Mouse (Mus musculus) CH12.LX (cell line): Measurements from ENCODE around the gene Smarca4. TPM values are rescaled to one million over a fixed set of nuclear protein-coding genes. Genes with fewer than 3 reads are reported as not detected.
A peak's percentile ranks its signal among the peaks of the same experiment; 100 is the strongest.

Source experiments
- DNase-seq: peaks from one replicate; pipeline ENCODE4 v3.0.0-alpha.2; 2013; ENCODE audit errors: extremely low read depth
- H3K27ac ChIP-seq: 2 replicates; pipeline ENCODE4 v1.5.1; 2012; ENCODE audit warnings: low read depth, mild to moderate bottlenecking, control low read depth, moderate library complexity; ENCODE audit not compliant: insufficient read depth
- H3K27me3 ChIP-seq: replicated peaks from 2 replicates; pipeline ENCODE3; 2012; ENCODE audit warnings: inconsistent platforms
- H3K36me3 ChIP-seq, 2 experiments: replicated peaks in 1 of 2; 2 replicates each; pipeline versions ENCODE3 to v1.6.1; 2012; ENCODE audit warnings: inconsistent platforms in 1 of 2, low read length in 1 of 2, mild to moderate bottlenecking in 1 of 2, mixed read lengths in 1 of 2, moderate library complexity in 1 of 2; ENCODE audit not compliant: control insufficient read depth in 1 of 2, insufficient read depth in 1 of 2
- H3K4me1 ChIP-seq, 2 experiments: 2 replicates each; pipeline ENCODE4 v1.6.1; 2012; ENCODE audit warnings: inconsistent platforms in 1 of 2, moderate library complexity in 1 of 2; ENCODE audit not compliant: insufficient read depth in 2 of 2, control insufficient read depth in 1 of 2
- H3K4me2 ChIP-seq: 2 replicates; pipeline ENCODE4 v1.6.1; 2012; ENCODE audit warnings: low read depth, mild to moderate bottlenecking, control low read depth; ENCODE audit not compliant: poor library complexity, insufficient read depth, severe bottlenecking
- H3K4me3 ChIP-seq, 3 experiments: fragments of 150-350 bp in 1 of 3; sonication (generic) in 1 of 3; replicated peaks in 1 of 3; 2 replicates each; pipeline versions ENCODE3 to v1.5.1; 2011 to 2012; ENCODE audit warnings: low read depth in 2 of 3, low read length in 2 of 3, mild to moderate bottlenecking in 2 of 3, moderate library complexity in 2 of 3, control low read depth in 1 of 3, improper control_type of control experiment in 1 of 3, inconsistent platforms in 1 of 3, mixed read lengths in 1 of 3; ENCODE audit not compliant: poor library complexity in 1 of 3
- H3K79me2 ChIP-seq: replicated peaks from 2 replicates; pipeline ENCODE4 v1.6.1; 2012; ENCODE audit warnings: mild to moderate bottlenecking, moderate library complexity; ENCODE audit not compliant: control insufficient read depth, poor library complexity, insufficient read depth, severe bottlenecking; ENCODE audit errors: extremely low read depth
- H3K9ac ChIP-seq: 2 replicates; pipeline ENCODE4 v1.6.1; 2012; ENCODE audit warnings: low read depth, mild to moderate bottlenecking, control low read depth, moderate library complexity; ENCODE audit not compliant: insufficient read depth
- H3K9me3 ChIP-seq: replicated peaks from 2 replicates; pipeline ENCODE3; 2012; ENCODE audit warnings: low read length, inconsistent platforms, mixed read lengths
- BHLHE40 ChIP-seq: IDR thresholded peaks from 2 replicates; pipeline ENCODE4 v1.6.1; 2011; ENCODE audit warnings: mild to moderate bottlenecking, low read depth, low read length, improper control_type of control experiment
- CTCF ChIP-seq, 2 experiments: IDR thresholded peaks in 1 of 2; conservative IDR thresholded peaks in 1 of 2; 2 replicates each; pipeline ENCODE4 v1.5.1; 2011 to 2012; ENCODE audit warnings: low read depth in 2 of 2, low read length in 2 of 2, improper control_type of control experiment in 1 of 2, inconsistent platforms in 1 of 2, mild to moderate bottlenecking in 1 of 2, moderate library complexity in 1 of 2
- E2F4 ChIP-seq: IDR thresholded peaks from 2 replicates; pipeline ENCODE4 v1.6.1; 2011; ENCODE audit warnings: low read depth, low read length, improper control_type of control experiment; ENCODE audit not compliant: insufficient replicate concordance
- ELF1 ChIP-seq: IDR thresholded peaks from 2 replicates; pipeline ENCODE4 v1.6.1; 2014; ENCODE audit warnings: low read depth, mild to moderate bottlenecking, inconsistent platforms, low read length, improper control_type of control experiment
- EP300 ChIP-seq: IDR thresholded peaks from 2 replicates; pipeline ENCODE4 v1.6.1; 2011; ENCODE audit warnings: low read length, improper control_type of control experiment
- ETS1 ChIP-seq: conservative IDR thresholded peaks from 2 replicates; pipeline ENCODE4 v1.6.1; 2012; ENCODE audit warnings: low read depth, mild to moderate bottlenecking, inconsistent platforms, low read length, improper control_type of control experiment, moderate library complexity
- HCFC1 ChIP-seq: IDR thresholded peaks from 2 replicates; pipeline ENCODE4 v1.6.1; 2012; ENCODE audit warnings: low read depth, mild to moderate bottlenecking, inconsistent platforms, low read length, improper control_type of control experiment
- KAT2A ChIP-seq: IDR thresholded peaks from 2 replicates; pipeline ENCODE4 v1.6.1; 2012; ENCODE audit warnings: low read length, improper control_type of control experiment, inconsistent platforms; ENCODE audit not compliant: insufficient replicate concordance
- MAFK ChIP-seq: IDR thresholded peaks from 2 replicates; pipeline ENCODE4 v1.6.1; 2011; ENCODE audit warnings: low read length, improper control_type of control experiment; ENCODE audit not compliant: insufficient replicate concordance
- MAX ChIP-seq: IDR thresholded peaks from 2 replicates; pipeline ENCODE4 v1.6.1; 2011; ENCODE audit warnings: low read length, improper control_type of control experiment
- MAZ ChIP-seq: IDR thresholded peaks from 2 replicates; pipeline ENCODE4 v1.6.1; 2012; ENCODE audit warnings: low read depth, mild to moderate bottlenecking, inconsistent platforms, low read length, improper control_type of control experiment, moderate library complexity
- MEF2A ChIP-seq: IDR thresholded peaks from 2 replicates; pipeline ENCODE4 v1.6.1; 2014; ENCODE audit warnings: low read depth, mild to moderate bottlenecking, inconsistent platforms, low read length, improper control_type of control experiment, borderline replicate concordance
- MXI1 ChIP-seq: IDR thresholded peaks from 2 replicates; pipeline ENCODE4 v1.6.1; 2011; ENCODE audit warnings: mild to moderate bottlenecking, low read depth, low read length, improper control_type of control experiment
- MYC ChIP-seq: IDR thresholded peaks from 2 replicates; pipeline ENCODE4 v1.6.1; 2011; ENCODE audit warnings: low read depth, mild to moderate bottlenecking, improper control_type of control experiment, low read length
- NELFE ChIP-seq: IDR thresholded peaks from 2 replicates; pipeline ENCODE4 v1.6.1; 2011; ENCODE audit warnings: low read depth, low read length, improper control_type of control experiment
- POLR2AphosphoS2 ChIP-seq: IDR thresholded peaks from 2 replicates; pipeline ENCODE4 v1.6.1; 2011; ENCODE audit warnings: low read depth, low read length, improper control_type of control experiment
- RAD21 ChIP-seq: IDR thresholded peaks from 2 replicates; pipeline ENCODE4 v1.6.1; 2011; ENCODE audit warnings: low read depth, mild to moderate bottlenecking, low read length, improper control_type of control experiment, moderate library complexity
- SMC3 ChIP-seq: IDR thresholded peaks from 2 replicates; pipeline ENCODE4 v1.6.1; 2011; ENCODE audit warnings: low read depth, low read length, improper control_type of control experiment
- TBP ChIP-seq: conservative IDR thresholded peaks from 2 replicates; pipeline ENCODE4 v1.6.1; 2011; ENCODE audit warnings: low read depth, low read length, improper control_type of control experiment
- TCF12 ChIP-seq: IDR thresholded peaks from 2 replicates; pipeline ENCODE4 v1.6.1; 2014; ENCODE audit warnings: low read depth, mild to moderate bottlenecking, inconsistent platforms, low read length, improper control_type of control experiment
- ZC3H11A ChIP-seq: IDR thresholded peaks from 2 replicates; pipeline ENCODE4 v1.6.1; 2012; ENCODE audit warnings: low read depth, mild to moderate bottlenecking, inconsistent platforms, low read length, improper control_type of control experiment
- ZKSCAN1 ChIP-seq: IDR thresholded peaks from 2 replicates; pipeline ENCODE4 v1.6.1; 2012; ENCODE audit warnings: low read depth, inconsistent platforms, low read length, improper control_type of control experiment, borderline replicate concordance
- ZMIZ1 ChIP-seq: IDR thresholded peaks from 2 replicates; pipeline ENCODE4 v1.6.1; 2012; ENCODE audit warnings: low read depth, mild to moderate bottlenecking, inconsistent platforms, low read length, improper control_type of control experiment
- ZNF384 ChIP-seq: IDR thresholded peaks from 2 replicates; pipeline ENCODE4 v1.6.1; 2012; ENCODE audit warnings: low read depth, low read length, improper control_type of control experiment, inconsistent platforms
- dilution Hi-C: fragments of 300-500 bp; cut with MboI; formaldehyde crosslinking; loops from 2 replicates; pipeline ENCODE4 v1.14.3; 2020; ENCODE audit warnings: low sequenced_read_pairs; ENCODE audit not compliant: extremely low pct_unique_long_range_greater_than_20kb, extremely low pct_ligation_motif_present
- in situ Hi-C: fragments of 300-500 bp; cut with MboI; formaldehyde crosslinking; loops from 3 replicates; pipeline ENCODE4 v1.14.3; 2019; ENCODE audit warnings: low sequenced_read_pairs, low pct_ligation_motif_present, low pct_unique_long_range_greater_than_20kb, mixed read lengths
- polyA plus RNA-seq: library from polyadenylated mRNA; unstranded; fragments of >175 nt; gene quantifications from 2 replicates; pipeline ENCODE4 v1.2.1, GENCODE M21; 2012; ENCODE audit warnings: low read depth; ENCODE audit not compliant: insufficient read length
- total RNA-seq, 2 experiments: library from RNA; depleted of rRNA; stranded (reverse); fragments of 300-350 nt in 1 of 2; fragments of >200 nt in 1 of 2; gene quantifications; 2 replicates each; pipeline ENCODE4 v1.2.3; 2012 to 2014

Smarca4 gene
- total and polyA plus RNA-seq, 3 experiments: 33.8 to 86.2 (median 74.3) TPM

DNA sequence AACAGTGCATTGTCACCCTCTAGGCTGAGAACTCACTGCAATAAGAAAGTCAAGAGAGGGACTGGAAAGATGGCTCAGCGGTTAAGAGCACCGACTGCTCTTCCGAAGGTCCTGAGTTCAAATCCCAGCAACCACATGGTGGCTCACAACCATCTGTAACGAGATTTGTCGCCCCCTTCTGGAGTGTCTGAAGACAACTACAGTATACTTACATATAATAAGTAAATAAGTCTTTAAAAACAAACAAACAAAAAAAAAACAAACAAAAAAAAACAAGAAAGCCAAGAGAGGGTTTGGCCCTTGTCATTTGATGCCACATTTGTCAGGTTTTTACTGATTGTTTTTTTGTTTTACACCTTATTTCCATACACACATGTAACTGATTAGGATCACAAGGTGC, 11.8 kb upstream of the Smarca4 start:
- no peak overlapping the region for H3K4me3 ChIP-seq
- no peak overlapping the region for H3K4me2 ChIP-seq
- H3K9me3 ChIP-seq: no peaks in the 10 kb centered on the region
- peaks cover 2 to 14% of the 10 kb centered on the region in 2 experiments for H3K4me1 ChIP-seq
- H3K27ac ChIP-seq: no peak overlapping the region
- H3K9ac ChIP-seq: no peak overlapping the region
- in situ Hi-C loops: loop anchor here (5.0 kb wide), 1 partner anchor 208 kb away; no protein-coding TSS in a partner anchor
- no peaks in the 10 kb centered on the region for H3K79me2 ChIP-seq
- dilution Hi-C loops: no loop called here
- DNase-seq: no peak
- peaks cover 0 to 6% of the 10 kb centered on the region in 2 experiments for H3K36me3 ChIP-seq
- no peaks in the 10 kb centered on the region for H3K27me3 ChIP-seq
- no peak for TF ChIP-seq NELFE
- peak in 1 of 2 experiments; percentile 28; a peak in 1 of 4 replicates for TF ChIP-seq CTCF (conservative IDR thresholded peaks at IDR 0.05 in 1 of 2, IDR thresholded peaks at IDR 0.05 in 1 of 2; ENCODE audit: low read depth in 2 of 2, low read length in 2 of 2)

GRCm38 (mm10) chr9:21605865-21606264, 10.1 kb upstream of the Smarca4 start:
- Histone ChIP-seq H3K9ac (no peak overlapping the region), H3K4me2 (no peak overlapping the region), H3K9me3 (no peaks in the 10 kb centered on the region), H3K27ac (no peak overlapping the region), H3K27me3 (no peaks in the 10 kb centered on the region), H3K36me3 (no peaks in the 10 kb centered on the region), H3K4me1 (peaks cover 12 to 27% of the 10 kb centered on the region in 2 experiments), H3K79me2 (no peaks in the 10 kb centered on the region), H3K4me3 (no peak overlapping the region)
- TF ChIP-seq MAFK (no peak), KAT2A (no peak), ZNF384 (no peak), TBP (no peak), MAX (no peak), EP300 (no peak), POLR2AphosphoS2 (no peak), RAD21 (no peak), ETS1 (no peak), ZMIZ1 (no peak), ZKSCAN1 (no peak), MYC (no peak), MXI1 (no peak), MAZ (no peak)
- in situ Hi-C loops: no loop called here
- dilution Hi-C loops: no loop called here
- no peak for DNase-seq

- no peaks in the 10 kb centered on the region for H3K27me3 ChIP-seq
- H3K9me3 ChIP-seq: no peaks in the 10 kb centered on the region
- peaks cover 12 to 27% of the 10 kb centered on the region in 2 experiments for H3K4me1 ChIP-seq
- no peaks in the 10 kb centered on the region for H3K36me3 ChIP-seq
- dilution Hi-C loops (no loop called here), in situ Hi-C loops (no loop called here)
- TF ChIP-seq TCF12: no peak
- TF ChIP-seq MAZ: no peak
- no peak for TF ChIP-seq E2F4
- TF ChIP-seq SMC3: no peak
- TF ChIP-seq ZC3H11A: no peak
- TF ChIP-seq MEF2A: no peak
- no peak for TF ChIP-seq CTCF (conservative IDR thresholded peaks at IDR 0.05 in 1 of 2, IDR thresholded peaks at IDR 0.05 in 1 of 2; ENCODE audit: low read depth in 2 of 2, low read length in 2 of 2)
- TF ChIP-seq BHLHE40: no peak
- no peak for TF ChIP-seq HCFC1
- no peak for TF ChIP-seq RAD21
- no peak for TF ChIP-seq ZMIZ1
- no peak for TF ChIP-seq MYC
- no peak for TF ChIP-seq EP300
- no peak for TF ChIP-seq ELF1
- no peak for TF ChIP-seq MAFK
- H3K9ac ChIP-seq: no peak overlapping the region
- no peak overlapping the region for H3K27ac ChIP-seq
- DNase-seq: no peak
- H3K4me3 ChIP-seq: no peak overlapping the region
- H3K79me2 ChIP-seq: no peaks in the 10 kb centered on the region
- no peak overlapping the region for H3K4me2 ChIP-seq
These were observed 9.3 kb upstream of the Smarca4 start for GRCm38 (mm10) chr9:21606648-21607047.
